Mouse (Mus musculus): Measurements from ENCODE around the gene Tm9sf1. TPM values are rescaled to one million over a fixed set of nuclear protein-coding genes. Genes with fewer than 3 reads are reported as not detected.
A peak's percentile ranks its signal among the peaks of the same experiment; 100 is the strongest.

The Tm9sf1 gene
- polyA plus RNA-seq, 1 experiment from 2014 or later: 126 TPM

DNA sequence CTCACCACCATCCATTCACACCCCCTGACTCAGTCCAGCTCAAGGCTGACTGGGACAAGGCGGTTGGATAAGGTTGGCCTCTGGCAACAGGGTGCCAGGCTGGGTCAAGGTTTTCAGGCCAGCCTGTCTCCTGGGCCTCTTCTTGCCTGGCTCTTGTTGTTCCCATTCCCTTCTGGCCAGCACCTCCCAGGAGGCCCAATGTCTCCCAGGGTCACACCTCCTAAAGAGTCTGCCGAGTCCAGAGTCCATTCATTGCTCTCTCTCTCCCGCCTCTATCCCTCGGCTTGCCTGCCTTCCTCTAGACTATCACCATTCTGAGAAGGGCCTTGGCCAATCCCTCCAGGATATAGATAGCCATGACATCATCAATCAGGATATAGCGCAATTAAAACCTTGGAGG is 14.4 kb upstream of the Tm9sf1 start:
- WGBS: 84% methylated on average over 5 of the region's 5 CpGs
- Histone ChIP-seq H3K4me2 (no peak overlapping the region), H3K27ac (no peak overlapping the region), H3K27me3 (no peaks in the 10 kb centered on the region), H3K4me1 (peaks cover 15% of the 10 kb centered on the region; the same call in 1 of the 2 replicates), H3K36me3 (peaks cover 22% of the 10 kb centered on the region), H3K4me3 (no peak overlapping the region), H3K9ac (no peak overlapping the region), H3K9me3 (no peaks in the 10 kb centered on the region)
- ATAC-seq (ENCODE audit: borderline replicate concordance, extremely low read depth, low FRiP score, low TSS enrichment): no peak

DNA sequence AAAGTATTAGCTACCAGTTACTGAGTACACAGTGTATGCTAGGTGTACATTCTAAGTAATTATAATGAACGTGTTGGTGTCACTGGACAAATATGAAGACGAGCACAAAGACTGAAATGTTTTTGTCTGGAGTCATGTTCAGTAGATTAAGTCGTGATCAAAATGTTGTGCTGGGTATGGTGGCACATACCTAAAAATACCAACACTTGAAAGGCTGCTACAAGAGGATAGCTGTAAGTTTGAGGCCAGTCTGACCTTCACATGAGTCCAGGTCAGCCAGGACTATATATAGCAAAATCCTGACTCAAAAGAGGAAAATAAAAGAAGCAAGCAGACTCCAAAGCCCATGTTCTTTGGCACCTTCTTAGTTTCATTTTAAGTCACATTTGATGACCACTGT is 13.3 kb upstream of the Tm9sf1 start:
- no peak overlapping the region for H3K4me3 ChIP-seq
- no peaks in the 10 kb centered on the region for H3K9me3 ChIP-seq
- WGBS: 83% methylated on average over 3 of the region's 3 CpGs
- H3K9ac ChIP-seq: no peak overlapping the region
- no peak overlapping the region for H3K4me2 ChIP-seq
- peaks cover 15% of the 10 kb centered on the region; the same call in 1 of the 2 replicates for H3K4me1 ChIP-seq
- H3K27me3 ChIP-seq: no peaks in the 10 kb centered on the region
- H3K27ac ChIP-seq: no peak overlapping the region
- ATAC-seq (ENCODE audit: borderline replicate concordance, extremely low read depth, low FRiP score, low TSS enrichment): no peak
- peaks cover 16% of the 10 kb centered on the region for H3K36me3 ChIP-seq

DNA sequence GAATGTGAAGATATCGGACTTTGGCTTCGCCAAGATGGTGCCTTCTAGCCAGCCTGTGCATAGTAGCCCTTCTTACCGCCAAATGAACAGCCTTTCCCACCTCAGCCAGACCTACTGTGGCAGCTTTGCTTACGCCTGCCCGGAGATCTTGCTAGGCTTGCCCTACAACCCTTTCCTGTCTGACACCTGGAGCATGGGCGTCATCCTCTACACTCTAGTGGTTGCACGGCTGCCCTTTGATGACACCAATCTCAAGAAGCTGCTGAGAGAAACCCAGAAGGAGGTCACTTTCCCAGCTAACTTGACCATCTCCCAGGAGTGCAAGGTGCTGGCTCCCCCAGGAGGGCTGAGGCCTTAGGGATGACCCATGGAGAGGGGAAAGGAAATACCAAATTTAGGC is 7.9 kb upstream of the Tm9sf1 start:
- Histone ChIP-seq H3K9me3 (no peaks in the 10 kb centered on the region), H3K4me2 (no peak overlapping the region), H3K4me1 (no peaks in the 10 kb centered on the region), H3K4me3 (no peak overlapping the region), H3K27me3 (no peaks in the 10 kb centered on the region), H3K9ac (no peak overlapping the region), H3K27ac (no peak overlapping the region), H3K36me3 (peaks cover 6% of the 10 kb centered on the region)
- ATAC-seq (ENCODE audit: borderline replicate concordance, extremely low read depth, low FRiP score, low TSS enrichment): no peak
- 74% methylated on average over 7 of the region's 7 CpGs for WGBS

DNA sequence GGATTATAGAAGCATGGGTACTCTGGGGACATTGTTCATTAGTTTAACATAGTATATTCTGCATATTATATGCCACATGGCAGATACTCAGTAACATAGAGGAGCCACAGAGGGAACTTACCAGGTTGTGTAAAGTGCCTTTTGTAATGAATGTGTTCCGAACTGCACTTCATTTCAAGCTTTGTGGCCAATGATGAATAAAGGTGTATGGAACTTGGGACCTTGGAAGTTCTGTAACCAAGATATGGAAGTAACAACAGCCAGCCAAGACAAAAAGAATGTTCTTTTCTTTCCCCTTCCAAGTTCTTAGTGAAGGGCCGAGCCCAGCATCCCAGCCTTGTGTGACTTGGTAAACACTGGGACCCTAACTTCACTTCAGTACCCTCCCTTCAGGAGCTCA is 6.3 kb upstream of the Tm9sf1 start, which contains the start of gene Tssk4:
Gene Tssk4 (plus strand): TSS at position 301 of the 400 bp plus-strand sequence.
- Histone ChIP-seq H3K27me3 (no peaks in the 10 kb centered on the region), H3K9me3 (no peaks in the 10 kb centered on the region), H3K36me3 (peaks cover 9% of the 10 kb centered on the region), H3K4me3 (no peak within 1 kb of the TSS), H3K4me2 (no peak within 1 kb of the TSS), H3K9ac (no peak within 1 kb of the TSS), H3K4me1 (peaks cover 5% of the 10 kb centered on the region), H3K27ac (no peak within 1 kb of the TSS)
- no peak for ATAC-seq (ENCODE audit: borderline replicate concordance, extremely low read depth, low FRiP score, low TSS enrichment)
- 92% methylated on average over 2 of the region's 2 CpGs for WGBS

DNA sequence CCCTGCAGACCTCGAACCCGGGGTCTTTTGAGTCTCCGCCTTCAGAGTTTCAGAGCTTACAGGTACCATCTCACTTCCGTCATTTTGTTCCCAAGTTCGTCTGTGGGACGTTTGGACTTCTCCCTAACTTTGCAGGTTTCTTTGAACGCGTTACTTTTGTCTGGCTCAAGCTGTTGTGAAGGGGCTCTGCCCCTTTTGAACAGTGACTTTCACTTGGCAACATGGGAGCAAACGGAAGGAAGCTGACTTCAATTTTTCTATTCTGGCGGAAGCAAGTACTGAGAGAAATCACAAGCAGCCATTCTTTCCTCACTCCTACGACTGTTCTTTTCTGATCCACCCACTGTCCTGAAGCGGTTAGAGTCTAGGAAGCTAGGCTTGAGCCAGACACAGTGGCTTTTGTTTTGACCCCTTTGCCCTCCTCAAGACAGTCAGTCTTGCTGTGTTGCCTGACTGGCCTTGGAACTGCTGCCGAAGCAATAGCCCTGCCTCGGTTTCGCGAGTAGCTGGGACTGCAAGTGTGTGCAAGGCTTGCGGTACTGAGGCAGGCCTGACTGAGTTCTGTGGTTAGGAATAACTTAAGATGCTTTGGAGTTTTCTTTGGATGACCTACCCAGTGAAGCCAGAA is 769 bp upstream of the Tm9sf1 start:
- peaks cover 23% of the 10 kb centered on the region for H3K36me3 ChIP-seq
- H3K27ac ChIP-seq: peak overlapping the region; percentile 96
- H3K9ac ChIP-seq: peak overlapping the region; percentile 97
- ATAC-seq (ENCODE audit: borderline replicate concordance, extremely low read depth, low FRiP score, low TSS enrichment): no peak
- peaks cover 18% of the 10 kb centered on the region for H3K4me1 ChIP-seq
- no peaks in the 10 kb centered on the region for H3K27me3 ChIP-seq
- H3K9me3 ChIP-seq: no peaks in the 10 kb centered on the region
- 13% methylated on average over 17 of the region's 17 CpGs for WGBS
- peak overlapping the region; percentile 91 for H3K4me3 ChIP-seq
- peak overlapping the region; percentile 78 for H3K4me2 ChIP-seq

DNA sequence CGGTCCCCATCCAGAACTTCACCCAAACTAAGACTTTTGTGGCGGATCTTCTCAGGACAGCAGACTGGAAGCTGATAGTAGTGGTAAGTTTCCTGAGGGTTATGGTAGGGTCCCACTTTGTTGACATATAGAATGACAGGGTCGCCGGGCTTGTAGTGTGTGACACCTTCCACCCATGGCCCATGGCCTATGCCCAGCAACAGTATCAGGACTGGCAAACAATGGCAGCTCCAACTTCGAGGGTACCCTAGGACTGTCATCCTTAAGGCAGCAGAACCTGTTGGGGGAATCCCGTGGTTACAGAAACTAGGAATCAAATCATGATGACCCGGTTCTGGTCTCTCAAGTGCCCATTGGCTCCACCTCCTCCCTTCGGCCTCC is 937 bp downstream of the Tm9sf1 start:
- peak; percentile 15; the same call in 1 of the 2 replicates for ATAC-seq (ENCODE audit: borderline replicate concordance, extremely low read depth, low FRiP score, low TSS enrichment)
- Histone ChIP-seq H3K36me3 (peaks cover 40% of the 10 kb centered on the region), H3K27me3 (no peaks in the 10 kb centered on the region), H3K9me3 (no peaks in the 10 kb centered on the region), H3K27ac (peak overlapping the region; percentile 96), H3K4me2 (peak overlapping the region; percentile 78), H3K4me3 (peak overlapping the region; percentile 91), H3K4me1 (peaks cover 18% of the 10 kb centered on the region), H3K9ac (peak overlapping the region; percentile 97)
- WGBS: 16% methylated on average over 8 of the region's 8 CpGs

DNA sequence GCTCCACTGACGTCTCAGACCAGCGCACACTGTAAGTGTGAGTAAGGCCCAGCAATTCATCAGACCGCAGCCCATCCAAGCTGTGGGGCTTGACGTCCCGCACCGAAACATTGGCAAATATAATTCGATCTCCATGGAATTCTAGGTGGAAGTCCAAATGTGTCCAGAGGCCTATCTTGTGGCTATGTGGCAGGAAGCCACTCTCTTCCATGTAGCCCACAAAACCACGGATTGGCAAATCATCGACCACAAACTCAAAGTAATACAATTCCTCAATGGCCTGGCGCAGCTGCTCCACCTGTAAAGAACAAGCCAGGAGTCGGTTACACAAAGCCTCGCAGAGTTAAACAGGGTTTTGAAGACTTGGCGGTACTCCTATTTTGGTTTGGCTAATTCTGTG is 2.3 kb downstream of the Tm9sf1 start:
- no peak overlapping the region for H3K27ac ChIP-seq
- H3K4me1 ChIP-seq: peaks cover 20% of the 10 kb centered on the region
- H3K36me3 ChIP-seq: peaks cover 45% of the 10 kb centered on the region
- WGBS: 92% methylated on average over 13 of the region's 13 CpGs
- H3K4me3 ChIP-seq: no peak overlapping the region
- no peak for ATAC-seq (ENCODE audit: borderline replicate concordance, extremely low read depth, low FRiP score, low TSS enrichment)
- no peak overlapping the region for H3K9ac ChIP-seq
- H3K4me2 ChIP-seq: no peak overlapping the region
- H3K9me3 ChIP-seq: no peaks in the 10 kb centered on the region
- no peaks in the 10 kb centered on the region for H3K27me3 ChIP-seq

DNA sequence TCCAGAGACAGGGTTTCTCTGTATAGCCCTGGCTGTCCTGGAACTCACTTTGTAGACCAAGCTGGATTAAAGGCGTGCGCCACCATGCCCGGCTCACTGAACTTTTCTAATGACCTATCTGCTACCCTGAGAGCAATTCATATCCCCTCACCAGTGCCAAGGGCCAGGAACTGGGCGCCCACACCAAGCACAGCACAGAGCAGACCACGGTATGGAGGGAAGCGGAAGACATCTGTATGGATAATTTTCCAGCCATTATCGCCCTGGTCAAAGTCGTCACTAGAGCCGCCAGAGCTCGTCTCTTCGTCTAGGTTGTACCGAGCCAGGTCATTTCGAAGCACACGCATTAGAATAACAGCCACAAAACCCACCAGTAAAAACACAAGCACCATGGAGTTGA is 2.8 kb downstream of the Tm9sf1 start:
- Histone ChIP-seq H3K27me3 (no peaks in the 10 kb centered on the region), H3K27ac (no peak overlapping the region)
- no peak for ATAC-seq (ENCODE audit: borderline replicate concordance, extremely low read depth, low FRiP score, low TSS enrichment)

DNA sequence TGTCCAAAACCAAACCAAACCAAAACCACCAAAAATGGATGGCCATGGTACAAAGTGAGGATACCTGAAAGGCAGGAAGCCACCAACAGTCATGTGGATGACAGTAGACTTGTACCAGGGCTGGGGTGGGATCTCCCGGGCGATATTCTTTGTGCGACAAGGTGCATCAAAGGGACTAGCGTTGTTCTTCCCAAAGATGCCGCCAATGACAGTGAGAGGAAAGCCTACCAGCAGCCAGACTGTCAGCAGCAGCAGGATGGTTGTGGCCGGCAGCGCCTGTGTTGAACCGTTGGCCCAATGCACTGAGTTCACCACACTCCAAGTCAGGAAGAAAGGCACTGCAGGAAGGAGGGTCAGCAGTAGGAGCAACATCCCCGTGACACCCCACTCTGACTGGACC is 5.8 kb downstream of the Tm9sf1 start, which contains the start of gene Gm49378:
Gene Gm49378 (minus strand): TSS at position 101 of the 400 bp plus-strand sequence.
- Histone ChIP-seq H3K36me3 (peaks cover 58% of the 10 kb centered on the region), H3K4me2 (no peak within 1 kb of the TSS), H3K4me3 (no peak within 1 kb of the TSS), H3K4me1 (peaks cover 21% of the 10 kb centered on the region), H3K9ac (no peak within 1 kb of the TSS), H3K9me3 (no peaks in the 10 kb centered on the region), H3K27ac (no peak within 1 kb of the TSS), H3K27me3 (no peaks in the 10 kb centered on the region)
- 86% methylated on average over 9 of the region's 9 CpGs for WGBS
- ATAC-seq (ENCODE audit: borderline replicate concordance, extremely low read depth, low FRiP score, low TSS enrichment): no peak

More for the DNA sequence above, 2.8 kb downstream of the Tm9sf1 start:
- no peaks in the 10 kb centered on the region for H3K9me3 ChIP-seq
- no peak overlapping the region for H3K4me2 ChIP-seq
- H3K4me3 ChIP-seq: no peak overlapping the region
- 96% methylated on average over 14 of the region's 14 CpGs for WGBS
- peaks cover 24% of the 10 kb centered on the region for H3K4me1 ChIP-seq
- peaks cover 45% of the 10 kb centered on the region for H3K36me3 ChIP-seq
- H3K9ac ChIP-seq: no peak overlapping the region

DNA sequence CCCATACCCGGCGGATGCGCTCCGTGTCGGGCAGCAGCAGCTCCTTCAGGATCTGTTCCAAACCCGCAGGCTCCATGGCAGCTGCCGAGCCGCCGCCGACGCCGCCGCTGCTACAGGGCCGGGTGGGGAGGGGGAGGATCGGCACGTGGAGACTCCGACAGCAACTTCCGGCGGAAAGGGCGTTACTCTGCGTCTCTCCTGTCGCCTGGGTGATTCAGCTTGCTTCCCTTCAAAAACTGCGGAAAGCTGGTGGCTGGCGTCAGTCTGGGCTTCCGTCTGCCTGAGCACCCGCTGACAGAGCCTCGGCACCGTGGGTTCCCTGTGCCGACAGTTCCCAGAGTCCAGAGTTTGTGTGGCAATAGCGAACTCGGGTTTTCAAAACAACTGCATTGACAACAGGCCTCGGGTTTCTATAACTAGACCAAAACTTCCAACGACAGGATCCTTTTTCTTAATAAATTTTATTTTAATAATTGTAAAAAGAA is 8.0 kb downstream of the Tm9sf1 start, which contains the start of gene Ipo4:
Gene Ipo4 (minus strand): TSS at position 435 of the 485 bp plus-strand sequence.
- WGBS: 1% methylated on average over 33 of the region's 33 CpGs
- H3K9me3 ChIP-seq: no peaks in the 10 kb centered on the region
- H3K4me2 ChIP-seq: peak within 1 kb of the TSS; percentile 98
- no peaks in the 10 kb centered on the region for H3K27me3 ChIP-seq
- peak within 1 kb of the TSS; percentile 80 for H3K4me3 ChIP-seq
- H3K9ac ChIP-seq: peak within 1 kb of the TSS; percentile 81
- peak within 1 kb of the TSS; percentile 58 for H3K27ac ChIP-seq
- peak; percentile 87 for ATAC-seq (ENCODE audit: borderline replicate concordance, extremely low read depth, low FRiP score, low TSS enrichment)
- H3K36me3 ChIP-seq: peaks cover 72% of the 10 kb centered on the region
- peaks cover 15% of the 10 kb centered on the region; the same call in 1 of the 2 replicates for H3K4me1 ChIP-seq

DNA sequence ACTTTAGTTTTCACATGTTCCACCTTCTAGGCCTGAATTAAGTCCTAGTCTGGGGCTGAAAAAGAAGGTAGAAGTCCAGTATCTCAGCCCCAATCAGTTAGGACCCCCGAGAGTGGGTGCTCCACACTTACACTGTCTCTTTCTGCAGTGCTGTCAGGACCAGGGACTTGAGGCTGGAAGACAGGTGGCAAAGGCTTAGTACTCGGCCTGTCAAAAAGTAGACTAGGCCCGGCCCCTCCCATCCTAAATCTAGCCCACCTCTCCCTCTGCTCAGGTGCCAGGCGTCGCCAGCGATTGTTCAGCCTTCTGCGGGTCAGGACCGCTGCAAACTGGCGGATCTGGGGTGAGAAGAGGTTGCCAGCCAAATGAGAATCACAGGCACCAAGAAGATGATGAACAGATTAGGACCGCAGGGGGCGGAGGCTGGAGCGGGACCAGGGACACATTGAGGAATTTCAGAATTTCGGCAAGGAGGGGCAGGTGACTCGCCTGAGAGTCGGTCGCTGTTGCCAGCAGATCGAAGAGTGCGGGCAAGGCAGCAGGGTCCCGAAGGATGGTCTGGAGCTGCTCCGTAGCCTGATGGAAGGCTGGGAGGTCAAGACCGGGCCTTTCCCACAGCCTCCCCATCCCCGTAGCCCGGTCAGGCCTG is 8.6 kb downstream of the Tm9sf1 start:
- Histone ChIP-seq H3K36me3 (peaks cover 72% of the 10 kb centered on the region), H3K4me3 (peak overlapping the region; percentile 80), H3K27me3 (no peaks in the 10 kb centered on the region), H3K9me3 (no peaks in the 10 kb centered on the region), H3K9ac (peak overlapping the region; percentile 81), H3K4me2 (peak overlapping the region; percentile 98), H3K27ac (peak overlapping the region; percentile 58), H3K4me1 (peaks cover 15% of the 10 kb centered on the region; the same call in 1 of the 2 replicates)
- WGBS: 2% methylated on average over 23 of the region's 23 CpGs
- ATAC-seq (ENCODE audit: borderline replicate concordance, extremely low read depth, low FRiP score, low TSS enrichment): peak; percentile 53; the same call in 1 of the 2 replicates

DNA sequence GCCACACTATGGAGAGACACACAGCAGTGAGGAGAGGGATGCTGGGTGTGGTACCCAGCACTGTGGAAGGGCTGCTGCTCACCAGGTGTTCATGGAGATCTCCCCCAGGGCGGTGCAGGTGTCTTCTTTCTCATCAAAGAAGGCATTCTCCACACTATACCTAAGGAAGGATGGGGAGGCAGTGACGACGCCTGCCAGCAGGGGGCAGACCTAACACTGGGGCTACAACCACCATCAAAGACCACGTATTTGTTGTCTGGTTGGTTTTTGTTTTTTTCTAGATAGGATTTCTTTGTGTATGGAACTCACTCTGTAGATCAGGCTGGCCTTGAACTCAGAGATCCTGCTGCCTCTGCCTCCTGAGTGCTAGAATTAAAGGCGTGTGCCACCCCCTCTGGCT is 14.3 kb downstream of the Tm9sf1 start:
- Histone ChIP-seq H3K36me3 (peaks cover 96% of the 10 kb centered on the region), H3K4me2 (no peak overlapping the region), H3K27me3 (no peaks in the 10 kb centered on the region), H3K9me3 (no peaks in the 10 kb centered on the region), H3K4me1 (no peaks in the 10 kb centered on the region; the same call in 1 of the 2 replicates), H3K27ac (no peak overlapping the region), H3K4me3 (no peak overlapping the region), H3K9ac (no peak overlapping the region)
- ATAC-seq (ENCODE audit: borderline replicate concordance, extremely low read depth, low FRiP score, low TSS enrichment): no peak
- 52% methylated on average over 5 of the region's 5 CpGs for WGBS
